Mouse (Mus musculus): ENCODE results near the gene Tex33. TPM values are rescaled to one million over a fixed set of nuclear protein-coding genes. Genes with fewer than 3 reads are reported as not detected.
"Not testable (repeated sequence)": the region's sequence is repeated elsewhere in the genome, so short reads cannot be mapped to it uniquely, and the experiment has no call there.

Tex33 gene
- polyA plus RNA-seq, 1 experiment from 2014 or later = not detected

DNA sequence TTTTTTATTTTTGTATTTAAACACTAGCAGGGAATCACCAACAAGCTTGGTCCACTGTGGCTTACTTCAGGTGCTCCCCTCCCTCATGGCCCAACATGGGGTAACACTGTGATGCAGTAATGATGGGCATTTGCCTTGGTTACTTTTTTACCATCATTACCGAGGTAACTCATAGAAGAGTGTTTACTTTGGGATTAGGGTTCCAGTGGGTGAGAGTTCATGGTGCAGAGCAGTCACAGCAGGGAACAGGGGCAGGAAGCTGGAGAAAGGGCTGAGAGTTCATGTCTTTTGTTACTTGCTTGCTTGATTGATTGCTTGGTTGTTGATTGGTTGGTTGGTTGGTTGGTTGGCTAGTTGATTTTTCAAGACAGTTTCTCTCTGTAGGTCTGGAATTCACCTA is 52.0 kb downstream of the Tex33 start:
- Histone ChIP-seq H3K9ac (ENCODE audit: low read length) (no peak overlapping the region), H3K9me3 (replicated peaks; ENCODE audit: control insufficient read depth, low read length) (no peaks in the 10 kb centered on the region), H3K4me2 (ENCODE audit: low read depth, low read length) (no peak overlapping the region), H3K36me3 (ENCODE audit: control insufficient read depth, insufficient read depth, low read length) (no peaks in the 10 kb centered on the region), H3K4me3 (replicated peaks; ENCODE audit: low read length) (no peak overlapping the region), H3K27me3 (ENCODE audit: control insufficient read depth, insufficient read depth, low read length) (no peaks in the 10 kb centered on the region), H3K4me1 (ENCODE audit: control insufficient read depth, insufficient read depth, low read length) (no peaks in the 10 kb centered on the region), H3K27ac (ENCODE audit: low read length) (no peak overlapping the region)
- ATAC-seq (ENCODE audit: insufficient read depth, low FRiP score) = no peak
- WGBS = 6% methylated on average over 1 of the region's 1 CpGs

DNA sequence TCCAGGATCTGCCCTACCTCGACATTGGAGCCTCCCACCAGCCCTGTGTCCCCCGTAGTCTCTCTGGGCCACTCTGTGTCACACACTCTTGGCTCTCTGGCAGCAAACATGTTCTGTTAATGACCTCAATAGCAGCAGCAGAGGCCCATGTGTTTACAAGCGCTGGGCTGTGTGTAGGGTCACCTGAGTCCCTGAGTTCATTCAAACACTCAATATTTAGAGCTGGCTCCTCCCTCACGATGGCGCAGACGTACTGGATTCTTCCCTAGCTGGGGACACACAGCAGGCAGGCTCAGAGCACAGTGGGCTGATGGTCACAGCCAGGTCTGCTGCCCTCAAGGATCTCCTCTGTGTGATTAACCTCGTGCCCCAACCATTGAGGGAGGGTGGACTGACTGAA is 54.8 kb downstream of the Tex33 start:
- not testable (repeated sequence) for H3K27ac ChIP-seq (ENCODE audit: low read length); H3K4me1 ChIP-seq (ENCODE audit: control insufficient read depth, insufficient read depth, low read length); H3K9me3 ChIP-seq (replicated peaks; ENCODE audit: control insufficient read depth, low read length); H3K27me3 ChIP-seq (ENCODE audit: control insufficient read depth, insufficient read depth, low read length); H3K9ac ChIP-seq (ENCODE audit: low read length); H3K4me3 ChIP-seq (replicated peaks; ENCODE audit: low read length); H3K4me2 ChIP-seq (ENCODE audit: low read depth, low read length); H3K36me3 ChIP-seq (ENCODE audit: control insufficient read depth, insufficient read depth, low read length); ATAC-seq (ENCODE audit: insufficient read depth, low FRiP score)
- 54% methylated on average over 6 of the region's 7 CpGs for WGBS

DNA sequence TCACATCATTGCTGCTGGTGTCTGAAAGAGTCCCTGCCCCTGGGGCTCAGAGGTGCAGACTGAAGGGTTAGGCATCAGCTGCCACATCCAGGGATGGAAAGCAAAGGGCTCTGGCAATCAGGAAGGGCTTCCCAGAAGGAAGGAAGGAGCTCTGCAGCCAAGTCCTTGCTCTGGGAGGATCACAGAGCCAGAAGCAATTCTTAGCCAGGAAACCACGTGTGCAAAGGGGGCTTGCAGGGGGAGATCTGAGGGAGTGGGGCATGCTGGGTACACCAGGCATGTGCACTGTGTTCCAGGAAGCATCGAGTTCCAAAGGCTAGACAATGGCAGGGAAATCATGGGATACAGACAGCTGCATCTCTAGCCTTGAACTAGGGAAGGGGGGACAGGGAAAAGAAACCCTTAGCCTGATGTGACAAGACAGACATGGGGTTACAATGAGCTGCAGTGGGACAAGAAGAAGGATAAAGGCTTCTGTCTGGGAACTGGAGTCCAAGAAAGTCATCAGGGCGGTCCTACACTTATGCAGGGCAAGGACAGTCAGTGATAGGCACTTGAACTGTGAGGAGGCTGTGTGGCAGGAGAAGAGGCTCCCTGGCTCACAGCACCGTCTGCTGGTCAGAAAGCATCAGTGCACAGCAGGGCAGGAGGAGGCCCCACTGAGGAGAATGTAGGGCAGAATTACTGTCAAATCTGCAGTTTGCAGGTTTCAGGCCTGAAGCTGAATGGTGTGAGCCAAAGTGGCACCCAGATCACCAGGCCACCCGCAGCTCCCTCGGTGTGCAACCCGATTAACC is 55.9 kb downstream of the Tex33 start:
- ATAC-seq (ENCODE audit: insufficient read depth, low FRiP score); H3K9ac ChIP-seq (ENCODE audit: low read length); H3K9me3 ChIP-seq (replicated peaks; ENCODE audit: control insufficient read depth, low read length); H3K27me3 ChIP-seq (ENCODE audit: control insufficient read depth, insufficient read depth, low read length); H3K4me1 ChIP-seq (ENCODE audit: control insufficient read depth, insufficient read depth, low read length); H3K36me3 ChIP-seq (ENCODE audit: control insufficient read depth, insufficient read depth, low read length); H3K4me3 ChIP-seq (replicated peaks; ENCODE audit: low read length); H3K27ac ChIP-seq (ENCODE audit: low read length); H3K4me2 ChIP-seq (ENCODE audit: low read depth, low read length): not testable (repeated sequence)
- WGBS = 33% methylated on average over 7 of the region's 7 CpGs

DNA sequence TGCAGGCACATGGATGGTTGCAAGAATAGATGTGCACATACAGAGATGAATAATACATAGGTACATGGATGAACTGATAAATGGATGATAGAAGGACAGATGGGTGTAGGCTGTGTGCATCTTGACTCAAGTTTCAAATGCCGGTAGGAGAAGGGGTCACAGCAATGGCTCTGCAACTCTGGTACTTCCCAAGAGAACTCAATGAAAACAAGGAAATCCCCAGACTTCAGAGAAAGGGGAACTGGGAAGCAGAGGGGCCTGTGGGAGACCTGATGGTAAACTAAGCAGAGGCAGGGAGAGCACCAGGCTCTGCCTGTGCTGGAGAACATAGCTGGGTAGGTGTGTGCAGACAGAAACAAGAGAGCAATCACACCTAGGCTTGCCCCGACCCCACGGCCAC is 61.3 kb downstream of the Tex33 start:
- ATAC-seq (ENCODE audit: insufficient read depth, low FRiP score) = no peak
- Histone ChIP-seq H3K27ac (ENCODE audit: low read length) (no peak overlapping the region), H3K4me3 (replicated peaks; ENCODE audit: low read length) (no peak overlapping the region), H3K4me2 (ENCODE audit: low read depth, low read length) (no peak overlapping the region), H3K4me1 (ENCODE audit: control insufficient read depth, insufficient read depth, low read length) (no peaks in the 10 kb centered on the region), H3K9me3 (replicated peaks; ENCODE audit: control insufficient read depth, low read length) (no peaks in the 10 kb centered on the region), H3K9ac (ENCODE audit: low read length) (no peak overlapping the region), H3K27me3 (ENCODE audit: control insufficient read depth, insufficient read depth, low read length) (no peaks in the 10 kb centered on the region), H3K36me3 (ENCODE audit: control insufficient read depth, insufficient read depth, low read length) (no peaks in the 10 kb centered on the region)
- 72% methylated on average over 3 of the region's 3 CpGs for WGBS

DNA sequence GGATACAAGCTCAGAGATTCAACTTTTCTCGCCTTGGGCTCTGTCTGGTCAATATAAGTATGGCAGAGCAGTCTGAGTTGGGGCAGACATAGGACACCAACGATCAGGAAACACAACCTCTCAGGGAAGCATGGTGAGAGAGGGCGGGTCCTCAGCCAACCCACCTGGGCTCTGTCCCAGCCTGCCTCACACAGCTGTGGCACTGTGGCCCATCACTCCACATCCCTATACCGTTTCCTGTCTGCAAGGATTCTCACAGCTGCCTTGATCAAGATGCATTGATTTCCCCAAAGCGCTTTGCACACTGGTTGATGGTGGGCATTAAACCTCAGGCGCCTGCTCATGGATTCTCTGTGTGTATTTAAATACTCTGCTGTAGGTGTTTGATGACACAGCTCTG is 62.7 kb downstream of the Tex33 start:
- 62% methylated on average over 6 of the region's 6 CpGs for WGBS
- Histone ChIP-seq H3K27ac (ENCODE audit: low read length) (no peak overlapping the region), H3K27me3 (ENCODE audit: control insufficient read depth, insufficient read depth, low read length) (no peaks in the 10 kb centered on the region), H3K9me3 (replicated peaks; ENCODE audit: control insufficient read depth, low read length) (no peaks in the 10 kb centered on the region), H3K4me3 (replicated peaks; ENCODE audit: low read length) (no peak overlapping the region), H3K4me1 (ENCODE audit: control insufficient read depth, insufficient read depth, low read length) (no peaks in the 10 kb centered on the region), H3K4me2 (ENCODE audit: low read depth, low read length) (no peak overlapping the region), H3K9ac (ENCODE audit: low read length) (no peak overlapping the region), H3K36me3 (ENCODE audit: control insufficient read depth, insufficient read depth, low read length) (no peaks in the 10 kb centered on the region)
- no peak for ATAC-seq (ENCODE audit: insufficient read depth, low FRiP score)

DNA sequence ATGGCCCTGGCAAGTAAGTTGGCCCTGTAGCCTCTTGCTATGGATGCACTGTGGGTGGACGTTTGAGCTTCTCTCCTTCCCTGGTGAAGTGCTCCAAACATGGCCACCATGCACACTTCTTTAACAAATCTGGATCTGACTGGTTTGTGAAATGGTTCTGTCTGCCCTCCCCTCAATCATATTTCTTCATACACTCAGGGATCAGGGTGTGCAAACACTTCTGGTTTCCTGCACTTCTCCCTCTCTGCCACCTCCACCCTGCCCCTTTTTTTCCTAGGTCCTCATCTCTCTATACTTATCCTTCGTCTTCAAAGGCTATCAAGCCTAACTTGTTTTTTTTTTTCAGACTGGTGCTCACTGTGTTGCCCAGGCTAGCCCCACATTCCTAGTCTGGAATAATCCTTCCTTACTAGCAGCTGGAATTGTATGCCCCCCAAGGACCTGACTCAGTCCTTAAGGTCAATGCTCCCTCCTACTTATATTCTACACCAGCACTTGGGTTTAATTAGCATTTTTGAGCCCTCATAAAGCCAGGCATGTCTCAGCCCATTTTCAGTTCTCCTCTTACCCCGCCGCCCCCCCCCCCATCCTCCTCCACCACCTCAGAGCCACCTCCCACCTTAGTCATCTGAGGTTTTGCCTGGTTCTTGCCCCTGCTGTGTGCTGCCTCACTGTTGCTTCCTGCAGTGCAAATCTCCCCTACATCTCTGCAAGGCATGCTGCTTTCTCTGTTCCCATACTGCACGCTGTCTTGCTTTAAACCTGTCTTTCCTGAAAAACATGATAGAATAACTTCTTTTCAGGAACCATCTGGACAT is 64.0 kb downstream of the Tex33 start:
- ATAC-seq (ENCODE audit: insufficient read depth, low FRiP score) = no peak
- H3K27ac ChIP-seq (ENCODE audit: low read length) = no peak overlapping the region

DNA sequence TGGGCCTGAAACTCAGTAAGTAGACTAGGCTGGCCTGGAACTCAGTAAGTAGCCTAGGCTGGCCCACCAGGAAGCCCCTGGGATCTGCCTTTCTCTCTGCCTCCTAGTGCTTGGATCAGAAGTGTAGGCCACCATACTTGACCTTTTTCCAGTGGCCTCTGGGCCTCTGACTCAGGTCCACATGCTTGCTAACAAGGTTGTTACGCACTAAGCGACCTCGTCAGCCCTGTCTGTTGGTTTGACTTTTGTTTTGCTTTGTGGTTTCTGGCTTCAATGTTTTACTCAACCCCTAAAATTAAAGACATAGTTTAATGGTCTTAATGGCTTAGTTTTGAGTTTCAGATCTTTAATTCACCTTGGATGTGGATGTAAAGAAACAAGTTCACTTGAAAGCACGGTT is 65.0 kb downstream of the Tex33 start:
- Histone ChIP-seq H3K9me3 (replicated peaks; ENCODE audit: control insufficient read depth, low read length) (no peaks in the 10 kb centered on the region), H3K9ac (ENCODE audit: low read length) (no peak overlapping the region), H3K4me1 (ENCODE audit: control insufficient read depth, insufficient read depth, low read length) (no peaks in the 10 kb centered on the region), H3K4me2 (ENCODE audit: low read depth, low read length) (no peak overlapping the region), H3K4me3 (replicated peaks; ENCODE audit: low read length) (no peak overlapping the region), H3K36me3 (ENCODE audit: control insufficient read depth, insufficient read depth, low read length) (no peaks in the 10 kb centered on the region), H3K27ac (ENCODE audit: low read length) (no peak overlapping the region), H3K27me3 (ENCODE audit: control insufficient read depth, insufficient read depth, low read length) (no peaks in the 10 kb centered on the region)
- no peak for ATAC-seq (ENCODE audit: insufficient read depth, low FRiP score)
- 82% methylated on average over 4 of the region's 4 CpGs for WGBS

More for the DNA sequence above, 64.0 kb downstream of the Tex33 start:
- H3K9me3 ChIP-seq (replicated peaks; ENCODE audit: control insufficient read depth, low read length) = no peaks in the 10 kb centered on the region
- H3K4me3 ChIP-seq (replicated peaks; ENCODE audit: low read length) = no peak overlapping the region
- no peaks in the 10 kb centered on the region for H3K36me3 ChIP-seq (ENCODE audit: control insufficient read depth, insufficient read depth, low read length)
- 70% methylated on average over 5 of the region's 5 CpGs for WGBS
- no peaks in the 10 kb centered on the region for H3K4me1 ChIP-seq (ENCODE audit: control insufficient read depth, insufficient read depth, low read length)
- no peaks in the 10 kb centered on the region for H3K27me3 ChIP-seq (ENCODE audit: control insufficient read depth, insufficient read depth, low read length)
- H3K9ac ChIP-seq (ENCODE audit: low read length) = no peak overlapping the region
- H3K4me2 ChIP-seq (ENCODE audit: low read depth, low read length) = no peak overlapping the region

DNA sequence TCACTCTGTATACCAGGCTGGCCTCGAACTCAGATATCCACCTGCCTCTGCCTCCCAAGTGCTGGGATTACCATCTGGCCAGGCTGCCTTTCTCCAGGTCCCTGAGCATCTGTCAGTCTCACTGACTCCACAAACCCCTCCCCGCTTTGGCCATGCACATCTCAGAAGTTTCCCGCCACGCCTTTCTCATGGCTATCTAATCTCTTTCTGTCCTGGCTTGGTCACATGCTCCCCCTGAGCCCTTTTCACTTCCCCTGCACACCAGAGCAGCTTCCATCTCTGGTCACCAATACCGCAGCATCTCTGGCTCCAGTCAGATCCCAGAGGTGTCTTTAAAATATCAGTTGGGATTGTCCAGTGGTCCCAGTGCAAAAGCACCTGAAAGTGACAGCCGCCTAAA is 65.7 kb downstream of the Tex33 start:
- H3K9ac ChIP-seq (ENCODE audit: low read length); H3K9me3 ChIP-seq (replicated peaks; ENCODE audit: control insufficient read depth, low read length); H3K36me3 ChIP-seq (ENCODE audit: control insufficient read depth, insufficient read depth, low read length); H3K4me1 ChIP-seq (ENCODE audit: control insufficient read depth, insufficient read depth, low read length); H3K27ac ChIP-seq (ENCODE audit: low read length); ATAC-seq (ENCODE audit: insufficient read depth, low FRiP score); H3K4me2 ChIP-seq (ENCODE audit: low read depth, low read length); H3K27me3 ChIP-seq (ENCODE audit: control insufficient read depth, insufficient read depth, low read length); H3K4me3 ChIP-seq (replicated peaks; ENCODE audit: low read length): not testable (repeated sequence)
- WGBS = 74% methylated on average over 6 of the region's 6 CpGs

DNA sequence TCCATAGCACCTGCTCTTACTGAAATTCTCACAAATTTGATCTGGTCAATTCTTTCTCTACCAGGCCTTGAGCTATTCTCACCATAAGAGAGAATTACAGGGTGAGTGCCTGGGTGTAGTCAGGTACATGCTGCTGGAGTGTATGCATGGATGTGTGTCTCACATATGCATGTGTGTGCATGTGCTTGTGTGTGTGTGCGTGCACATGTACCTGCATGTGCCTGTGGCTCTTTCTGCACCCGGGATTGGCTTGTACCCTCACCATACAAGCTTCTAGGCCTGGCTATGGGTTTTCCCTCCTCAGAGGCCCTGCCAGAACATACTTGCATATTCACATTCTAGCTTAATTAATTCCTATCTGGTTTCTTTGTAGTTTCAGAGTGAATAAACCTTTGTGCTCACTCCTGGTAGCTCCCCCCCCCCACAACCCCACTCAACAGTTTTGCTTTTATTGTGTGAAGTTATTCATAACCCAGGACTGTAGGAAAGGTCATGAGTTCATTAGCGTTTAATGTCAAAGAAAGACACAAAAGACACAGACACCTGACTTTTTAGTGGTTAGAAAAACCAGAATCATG is 67.1 kb downstream of the Tex33 start:
- ATAC-seq (ENCODE audit: insufficient read depth, low FRiP score) = no peak
- Histone ChIP-seq H3K4me1 (ENCODE audit: control insufficient read depth, insufficient read depth, low read length) (no peaks in the 10 kb centered on the region), H3K9me3 (replicated peaks; ENCODE audit: control insufficient read depth, low read length) (no peaks in the 10 kb centered on the region), H3K4me2 (ENCODE audit: low read depth, low read length) (no peak overlapping the region), H3K27ac (ENCODE audit: low read length) (no peak overlapping the region), H3K36me3 (ENCODE audit: control insufficient read depth, insufficient read depth, low read length) (no peaks in the 10 kb centered on the region), H3K4me3 (replicated peaks; ENCODE audit: low read length) (no peak overlapping the region), H3K9ac (ENCODE audit: low read length) (no peak overlapping the region), H3K27me3 (ENCODE audit: control insufficient read depth, insufficient read depth, low read length) (no peaks in the 10 kb centered on the region)
- WGBS = 82% methylated on average over 3 of the region's 3 CpGs

Measured in stomach, embryonic 16.5 days (tissue).